Mouse (Mus musculus): Measurements from ENCODE around the gene Ccdc83. TPM values are rescaled to one million over a fixed set of nuclear protein-coding genes. Genes with fewer than 3 reads are reported as not detected.

Ccdc83 gene
- polyA plus RNA-seq (2012; rRNA removed) = not detected in 2 replicates

GRCm38 (mm10) chr7:90265289-90265970 is at the start of gene Ccdc83:
Ccdc83 (minus strand) TSS chr7:90265777.
- Histone ChIP-seq H3K4me3 (ENCODE audit: insufficient read depth, low read length) (no peak within 1 kb of the TSS), H3K4me1 (ENCODE audit: control insufficient read depth, insufficient read depth, low read length) (no peaks in the 10 kb centered on the region), H3K27ac (ENCODE audit: insufficient read depth, low read length) (no peak within 1 kb of the TSS)
- TF ChIP-seq CTCF (IDR thresholded peaks at IDR 0.05; ENCODE audit: extremely low read depth, insufficient read depth, low read length) = peak; percentile 93
- no peak for TF ChIP-seq POLR2A (IDR thresholded peaks at IDR 0.05; ENCODE audit: extremely low read depth, insufficient read depth, low read length)

GRCm38 (mm10) chr7:90313421-90313820 is 47.8 kb upstream of the Ccdc83 start:
- H3K27ac ChIP-seq (ENCODE audit: insufficient read depth, low read length) = no peak overlapping the region
- H3K4me3 ChIP-seq (ENCODE audit: insufficient read depth, low read length) = no peak overlapping the region
- H3K4me1 ChIP-seq (ENCODE audit: control insufficient read depth, insufficient read depth, low read length) = no peaks in the 10 kb centered on the region
- no peak for TF ChIP-seq POLR2A (IDR thresholded peaks at IDR 0.05; ENCODE audit: extremely low read depth, insufficient read depth, low read length)
- no peak for TF ChIP-seq CTCF (IDR thresholded peaks at IDR 0.05; ENCODE audit: extremely low read depth, insufficient read depth, low read length)

GRCm38 (mm10) chr7:90312151-90312883 is 46.7 kb upstream of the Ccdc83 start:
- no peaks in the 10 kb centered on the region for H3K4me1 ChIP-seq (ENCODE audit: control insufficient read depth, insufficient read depth, low read length)
- TF ChIP-seq CTCF (IDR thresholded peaks at IDR 0.05; ENCODE audit: extremely low read depth, insufficient read depth, low read length) = no peak
- no peak overlapping the region for H3K27ac ChIP-seq (ENCODE audit: insufficient read depth, low read length)
- no peak overlapping the region for H3K4me3 ChIP-seq (ENCODE audit: insufficient read depth, low read length)

- no peak overlapping the region for H3K4me3 ChIP-seq (ENCODE audit: insufficient read depth, low read length)
- no peaks in the 10 kb centered on the region for H3K4me1 ChIP-seq (ENCODE audit: control insufficient read depth, insufficient read depth, low read length)
- TF ChIP-seq POLR2A (IDR thresholded peaks at IDR 0.05; ENCODE audit: extremely low read depth, insufficient read depth, low read length) (no peak), CTCF (IDR thresholded peaks at IDR 0.05; ENCODE audit: extremely low read depth, insufficient read depth, low read length) (no peak)
- peak overlapping the region; percentile 50; the same call in 1 of the 2 replicates for H3K27ac ChIP-seq (ENCODE audit: insufficient read depth, low read length)
These were observed 42.4 kb upstream of the Ccdc83 start for GRCm38 (mm10) chr7:90308003-90308402.

GRCm38 (mm10) chr7:90306968-90307367 is 41.4 kb upstream of the Ccdc83 start:
- no peak overlapping the region for H3K4me3 ChIP-seq (ENCODE audit: insufficient read depth, low read length)
- no peaks in the 10 kb centered on the region for H3K4me1 ChIP-seq (ENCODE audit: control insufficient read depth, insufficient read depth, low read length)
- TF ChIP-seq CTCF (IDR thresholded peaks at IDR 0.05; ENCODE audit: extremely low read depth, insufficient read depth, low read length) (no peak), POLR2A (IDR thresholded peaks at IDR 0.05; ENCODE audit: extremely low read depth, insufficient read depth, low read length) (no peak)
- no peak overlapping the region for H3K27ac ChIP-seq (ENCODE audit: insufficient read depth, low read length)

GRCm38 (mm10) chr7:90306079-90306478 is 40.5 kb upstream of the Ccdc83 start:
- TF ChIP-seq POLR2A (IDR thresholded peaks at IDR 0.05; ENCODE audit: extremely low read depth, insufficient read depth, low read length) = no peak
- no peak for TF ChIP-seq CTCF (IDR thresholded peaks at IDR 0.05; ENCODE audit: extremely low read depth, insufficient read depth, low read length)
- Histone ChIP-seq H3K4me1 (ENCODE audit: control insufficient read depth, insufficient read depth, low read length) (no peaks in the 10 kb centered on the region), H3K4me3 (ENCODE audit: insufficient read depth, low read length) (no peak overlapping the region), H3K27ac (ENCODE audit: insufficient read depth, low read length) (no peak overlapping the region)

- no peak overlapping the region for H3K27ac ChIP-seq (ENCODE audit: insufficient read depth, low read length)
- no peaks in the 10 kb centered on the region for H3K4me1 ChIP-seq (ENCODE audit: control insufficient read depth, insufficient read depth, low read length)
- TF ChIP-seq CTCF (IDR thresholded peaks at IDR 0.05; ENCODE audit: extremely low read depth, insufficient read depth, low read length) (no peak), POLR2A (IDR thresholded peaks at IDR 0.05; ENCODE audit: extremely low read depth, insufficient read depth, low read length) (no peak)
- peak overlapping the region; percentile 36 for H3K4me3 ChIP-seq (ENCODE audit: insufficient read depth, low read length)
These were observed 37.3 kb upstream of the Ccdc83 start for GRCm38 (mm10) chr7:90302647-90303552.

GRCm38 (mm10) chr7:90301942-90302646 is 36.5 kb upstream of the Ccdc83 start, which contains the start of gene Sytl2:
Sytl2 (plus strand) TSS chr7:90302252.
- Histone ChIP-seq H3K4me3 (ENCODE audit: insufficient read depth, low read length) (peak within 1 kb of the TSS; percentile 36), H3K4me1 (ENCODE audit: control insufficient read depth, insufficient read depth, low read length) (no peaks in the 10 kb centered on the region), H3K27ac (ENCODE audit: insufficient read depth, low read length) (no peak within 1 kb of the TSS)
- no peak for TF ChIP-seq CTCF (IDR thresholded peaks at IDR 0.05; ENCODE audit: extremely low read depth, insufficient read depth, low read length)
- no peak for TF ChIP-seq POLR2A (IDR thresholded peaks at IDR 0.05; ENCODE audit: extremely low read depth, insufficient read depth, low read length)

GRCm38 (mm10) chr7:90291885-90292284 is 26.3 kb upstream of the Ccdc83 start:
- Histone ChIP-seq H3K4me3 (ENCODE audit: insufficient read depth, low read length) (no peak overlapping the region), H3K27ac (ENCODE audit: insufficient read depth, low read length) (no peak overlapping the region), H3K4me1 (ENCODE audit: control insufficient read depth, insufficient read depth, low read length) (no peaks in the 10 kb centered on the region)
- no peak for TF ChIP-seq POLR2A (IDR thresholded peaks at IDR 0.05; ENCODE audit: extremely low read depth, insufficient read depth, low read length)
- TF ChIP-seq CTCF (IDR thresholded peaks at IDR 0.05; ENCODE audit: extremely low read depth, insufficient read depth, low read length) = no peak

Data from cortical plate, adult 2 months (tissue).